Mouse (Mus musculus) spleen, adult 2 months (tissue): Measurements from ENCODE around the gene Fam19a2. TPM values are rescaled to one million over a fixed set of nuclear protein-coding genes. Genes with fewer than 3 reads are reported as not detected.

ENCODE experiments used
- DNase-seq, 2 experiments: peaks; one replicate each; pipeline versions ENCODE4 v3.0.0 to v3.0.0-alpha.2; 2012 to 2021; ENCODE audit warnings: low spot score in 2 of 2, low read depth in 1 of 2
- H3K27ac ChIP-seq: fragments of 200-500 bp; 2 replicates; pipeline ENCODE4 v1.5.1; 2012; ENCODE audit warnings: low read length, inconsistent platforms; ENCODE audit not compliant: insufficient read depth
- H3K27me3 ChIP-seq: fragments of 200-500 bp; 2 replicates; pipeline ENCODE4 v1.6.1; 2012; ENCODE audit warnings: mild to moderate bottlenecking, moderate library complexity, low read length, inconsistent platforms; ENCODE audit not compliant: control insufficient read depth, insufficient read depth
- H3K36me3 ChIP-seq: fragments of 200-500 bp; 2 replicates; pipeline ENCODE4 v1.6.1; 2012; ENCODE audit warnings: mild to moderate bottlenecking, low read length, inconsistent platforms; ENCODE audit not compliant: control insufficient read depth, insufficient read depth
- H3K4me1 ChIP-seq: fragments of 200-500 bp; 2 replicates; pipeline ENCODE4 v1.6.1; 2011; ENCODE audit warnings: inconsistent platforms; ENCODE audit not compliant: control insufficient read depth, insufficient read depth, insufficient read length
- H3K4me3 ChIP-seq: fragments of 200-500 bp; 2 replicates; pipeline ENCODE4 v1.5.1; 2011; ENCODE audit warnings: mild to moderate bottlenecking, inconsistent platforms; ENCODE audit not compliant: insufficient read depth, insufficient read length; ENCODE audit errors: extremely low read depth
- CTCF ChIP-seq: fragments of 200-500 bp; IDR thresholded peaks from 2 replicates; pipeline ENCODE4 v1.5.1; 2011; ENCODE audit warnings: mild to moderate bottlenecking, inconsistent platforms; ENCODE audit not compliant: insufficient read depth, insufficient read length, insufficient replicate concordance; ENCODE audit errors: extremely low read depth
- POLR2A ChIP-seq: fragments of 200-500 bp; IDR thresholded peaks from 2 replicates; pipeline ENCODE4 v1.6.1; 2011; ENCODE audit warnings: low read depth, low read length, inconsistent platforms
- WGBS: fragments of 180-500 bp; shearing (Covaris S2); methylation state at CpG from one replicate; pipeline ENCODE4 v1.1.7; 2018; 5-methylcytosine and 5-hydroxymethylcytosine counted together
- polyA plus RNA-seq: library from polyadenylated mRNA; depleted of rRNA; stranded (reverse); fragments of >200 nt; gene quantifications from 2 replicates; pipeline ENCODE4 v1.2.3, GENCODE M21; 2012

The Fam19a2 gene
- polyA plus RNA-seq, 1 experiment, result not detected

- Histone ChIP-seq H3K36me3 (no peaks in the 10 kb centered on the region), H3K27ac (no peak overlapping the region), H3K4me3 (no peak overlapping the region), H3K4me1 (no peaks in the 10 kb centered on the region), H3K27me3 (no peaks in the 10 kb centered on the region)
- WGBS, result 74% methylated on average over 2 of the region's 2 CpGs
- no peak for TF ChIP-seq POLR2A
- no peak for TF ChIP-seq CTCF
- DNase-seq, result no peak
These were observed 315.2 kb downstream of the Fam19a2 start for GRCm38 (mm10) chr10:123579012-123579411.

GRCm38 (mm10) chr10:123595043-123595442 is 331.2 kb downstream of the Fam19a2 start:
- H3K4me3 ChIP-seq, result no peak overlapping the region
- H3K36me3 ChIP-seq, result no peaks in the 10 kb centered on the region
- no peak for DNase-seq
- no peaks in the 10 kb centered on the region for H3K4me1 ChIP-seq
- H3K27me3 ChIP-seq, result no peaks in the 10 kb centered on the region
- H3K27ac ChIP-seq, result no peak overlapping the region
- TF ChIP-seq CTCF, result no peak
- TF ChIP-seq POLR2A, result no peak

GRCm38 (mm10) chr10:123597059-123597458 is 333.3 kb downstream of the Fam19a2 start:
- TF ChIP-seq CTCF (no peak), POLR2A (no peak)
- Histone ChIP-seq H3K4me1 (no peaks in the 10 kb centered on the region), H3K4me3 (no peak overlapping the region), H3K27me3 (no peaks in the 10 kb centered on the region), H3K36me3 (no peaks in the 10 kb centered on the region), H3K27ac (no peak overlapping the region)
- WGBS, result 83% methylated on average over 3 of the region's 3 CpGs
- no peak for DNase-seq

GRCm38 (mm10) chr10:123605671-123606070 is 341.9 kb downstream of the Fam19a2 start:
- H3K4me3 ChIP-seq, result no peak overlapping the region
- TF ChIP-seq CTCF (no peak), POLR2A (no peak)

GRCm38 (mm10) chr10:123626691-123627090 is 362.9 kb downstream of the Fam19a2 start:
- Histone ChIP-seq H3K27me3 (no peaks in the 10 kb centered on the region), H3K36me3 (no peaks in the 10 kb centered on the region), H3K4me3 (no peak overlapping the region), H3K4me1 (no peaks in the 10 kb centered on the region), H3K27ac (no peak overlapping the region)
- no peak for TF ChIP-seq POLR2A
- TF ChIP-seq CTCF, result no peak
- DNase-seq, result no peak
- 64% methylated on average over 2 of the region's 2 CpGs for whole genome bisulfite sequencing

More at GRCm38 (mm10) chr10:123605671-123606070, 341.9 kb downstream of the Fam19a2 start:
- no peaks in the 10 kb centered on the region for H3K27me3 ChIP-seq
- no peak for DNase-seq
- no peaks in the 10 kb centered on the region for H3K36me3 ChIP-seq
- H3K4me1 ChIP-seq, result no peaks in the 10 kb centered on the region
- no peak overlapping the region for H3K27ac ChIP-seq
- WGBS, result 54% methylated on average over 2 of the region's 2 CpGs

- Histone ChIP-seq H3K36me3 (no peaks in the 10 kb centered on the region), H3K27me3 (no peaks in the 10 kb centered on the region), H3K4me3 (no peak overlapping the region), H3K27ac (no peak overlapping the region), H3K4me1 (no peaks in the 10 kb centered on the region)
- WGBS, result 89% methylated on average over 5 of the region's 5 CpGs
- DNase-seq, result no peak
- TF ChIP-seq POLR2A (no peak), CTCF (no peak)
These were observed 365.5 kb downstream of the Fam19a2 start for GRCm38 (mm10) chr10:123629248-123629744.

GRCm38 (mm10) chr10:123632029-123632428 is 368.2 kb downstream of the Fam19a2 start:
- no peak overlapping the region for H3K27ac ChIP-seq
- no peaks in the 10 kb centered on the region for H3K4me1 ChIP-seq
- TF ChIP-seq CTCF (no peak), POLR2A (no peak)
- H3K36me3 ChIP-seq, result no peaks in the 10 kb centered on the region
- WGBS, result 80% methylated on average over 5 of the region's 5 CpGs
- H3K27me3 ChIP-seq, result no peaks in the 10 kb centered on the region
- no peak overlapping the region for H3K4me3 ChIP-seq
- no peak for DNase-seq
